Mouse (Mus musculus) limb, embryonic 14.5 days (tissue): ENCODE measurements around the gene Nudt5. TPM values are rescaled to one million over a fixed set of nuclear protein-coding genes. Genes with fewer than 3 reads are reported as not detected.

ENCODE experiments used
- ATAC-seq: fragments of 200-750 bp; cut with Nextera tagmentation; 2 replicates; pipeline ENCODE4 v1.8.0; 2017; ENCODE audit warnings: low read depth, moderate number of reproducible peaks, moderate TSS enrichment; ENCODE audit not compliant: low FRiP score
- DNase-seq: peaks from one replicate; pipeline ENCODE4 v3.0.0-alpha.2; 2015; ENCODE audit warnings: low spot score
- H3K27ac ChIP-seq: fragments of 300-500 bp; sonication (generic); replicated peaks from 2 replicates; pipeline ENCODE4 v1.5.1; 2014; ENCODE audit warnings: low read depth, mild to moderate bottlenecking, low read length, moderate library complexity, mixed read lengths
- H3K27me3 ChIP-seq: fragments of 300-500 bp; sonication (generic); 2 replicates; pipeline ENCODE4 v1.6.1; 2014; ENCODE audit warnings: low read length, mixed read lengths; ENCODE audit not compliant: control insufficient read depth, insufficient read depth
- H3K36me3 ChIP-seq: fragments of 300-500 bp; sonication (generic); 2 replicates; pipeline ENCODE4 v1.6.1; 2014; ENCODE audit warnings: mild to moderate bottlenecking, low read length, moderate library complexity, mixed read lengths; ENCODE audit not compliant: control insufficient read depth, insufficient read depth
- H3K4me1 ChIP-seq: fragments of 300-500 bp; sonication (generic); 2 replicates; pipeline ENCODE4 v1.6.1; 2014; ENCODE audit warnings: antibody characterized with exemption, low read length, mixed read lengths; ENCODE audit not compliant: control insufficient read depth, insufficient read depth
- H3K4me2 ChIP-seq: fragments of 300-500 bp; sonication (generic); replicated peaks from 2 replicates; pipeline ENCODE4 v1.6.1; 2014; ENCODE audit warnings: low read depth, mild to moderate bottlenecking, low read length, moderate library complexity; ENCODE audit not compliant: severe bottlenecking
- H3K4me3 ChIP-seq: fragments of 300-500 bp; sonication (generic); replicated peaks from 2 replicates; pipeline ENCODE4 v1.5.1; 2014; ENCODE audit warnings: low read length
- H3K9ac ChIP-seq: fragments of 300-500 bp; sonication (generic); 2 replicates; pipeline ENCODE4 v1.6.1; 2014; ENCODE audit warnings: mild to moderate bottlenecking, low read depth, low read length, moderate library complexity; ENCODE audit not compliant: severe bottlenecking
- H3K9me3 ChIP-seq: fragments of 300-500 bp; sonication (generic); 2 replicates; pipeline ENCODE4 v1.6.1; 2016; ENCODE audit warnings: low read length; ENCODE audit not compliant: control insufficient read depth
- POLR2A ChIP-seq: fragments of 200-500 bp; IDR thresholded peaks from 2 replicates; pipeline ENCODE4 v1.8.0; 2012; ENCODE audit warnings: inconsistent platforms, mild to moderate bottlenecking, moderate library complexity, borderline replicate concordance; ENCODE audit not compliant: insufficient read depth, insufficient read length; ENCODE audit errors: extremely low read depth
- WGBS: fragments of 180-500 bp; shearing (Covaris S2); extraction: QIAGEN DNeasy Blood & Tissue Kit; methylation state at CpG from one replicate; pipeline ENCODE4 v1.1.7; 2014; 5-methylcytosine and 5-hydroxymethylcytosine counted together
- polyA plus RNA-seq, 2 experiments: library from polyadenylated mRNA; depleted of rRNA in 1 of 2; stranded (reverse) in 1 of 2; unstranded in 1 of 2; fragments of >200 nt; fragmentation: Nextera tagmentation in 1 of 2; extraction: Ambion mirVana in 1 of 2; gene quantifications; 2 replicates each; pipeline versions ENCODE4 v1.2.1 to v1.2.3; 2012 to 2014

Gene Nudt5
- polyA plus RNA-seq, 2 experiments: 34.6 to 56.4 TPM

- Histone ChIP-seq H3K27me3 (no peaks in the 10 kb centered on the region), H3K4me1 (peaks cover 6% of the 10 kb centered on the region; the same call in 1 of the 2 replicates), H3K4me2 (peak within 1 kb of the TSS; percentile 52), H3K9ac (peak within 1 kb of the TSS; percentile 93), H3K27ac (peak within 1 kb of the TSS; percentile 77), H3K36me3 (peaks cover 23% of the 10 kb centered on the region), H3K9me3 (no peaks in the 10 kb centered on the region), H3K4me3 (peak within 1 kb of the TSS; percentile 92)
- peak; percentile 92; the same call in 1 of the 2 replicates for TF ChIP-seq POLR2A
- 4% methylated on average over 52 of the region's 62 CpGs for WGBS
- ATAC-seq: peak; percentile 99
- DNase-seq: peak; percentile 96
These were observed 50.2 kb downstream of the Nudt5 start, which contains the start of gene Sec61a2 for GRCm38 (mm10) chr2:5894843-5895570. Gene Sec61a2, minus strand, starts transcription at chr2:5895432.

- no peaks in the 10 kb centered on the region for H3K9me3 ChIP-seq
- no peaks in the 10 kb centered on the region for H3K4me1 ChIP-seq
- no peak for TF ChIP-seq POLR2A
- no peaks in the 10 kb centered on the region for H3K27me3 ChIP-seq
- peaks cover 20% of the 10 kb centered on the region for H3K36me3 ChIP-seq
- DNase-seq (peak; percentile 23), ATAC-seq (no peak)
- no peak overlapping the region for H3K4me2 ChIP-seq
- no peak overlapping the region for H3K27ac ChIP-seq
- WGBS: 74% methylated on average over 5 of the region's 5 CpGs
- no peak overlapping the region for H3K9ac ChIP-seq
- no peak overlapping the region for H3K4me3 ChIP-seq
These were observed 55.3 kb downstream of the Nudt5 start for GRCm38 (mm10) chr2:5900145-5900544.

GRCm38 (mm10) chr2:5906092-5906491, 61.3 kb downstream of the Nudt5 start:
- TF ChIP-seq POLR2A: no peak
- WGBS: 32% methylated on average over 5 of the region's 5 CpGs

GRCm38 (mm10) chr2:5906625-5907024, 61.8 kb downstream of the Nudt5 start:
- Histone ChIP-seq H3K4me1 (no peaks in the 10 kb centered on the region), H3K4me2 (no peak overlapping the region), H3K27me3 (no peaks in the 10 kb centered on the region), H3K4me3 (no peak overlapping the region), H3K9me3 (no peaks in the 10 kb centered on the region), H3K9ac (no peak overlapping the region), H3K27ac (no peak overlapping the region), H3K36me3 (peaks cover 22% of the 10 kb centered on the region)
- ATAC-seq (no peak), DNase-seq (peak; percentile 51)
- TF ChIP-seq POLR2A: no peak
- WGBS: 64% methylated on average over 3 of the region's 3 CpGs

More at GRCm38 (mm10) chr2:5906092-5906491, 61.3 kb downstream of the Nudt5 start:
- no peak overlapping the region for H3K4me2 ChIP-seq
- no peak for ATAC-seq
- H3K9ac ChIP-seq: no peak overlapping the region
- H3K9me3 ChIP-seq: no peaks in the 10 kb centered on the region
- no peak overlapping the region for H3K4me3 ChIP-seq
- peak; percentile 44 for DNase-seq
- no peaks in the 10 kb centered on the region for H3K4me1 ChIP-seq
- H3K36me3 ChIP-seq: peaks cover 20% of the 10 kb centered on the region
- H3K27ac ChIP-seq: no peak overlapping the region
- no peaks in the 10 kb centered on the region for H3K27me3 ChIP-seq

GRCm38 (mm10) chr2:5911282-5911965, 66.6 kb downstream of the Nudt5 start:
- no peak overlapping the region for H3K9ac ChIP-seq
- no peak overlapping the region for H3K4me3 ChIP-seq
- H3K27ac ChIP-seq: no peak overlapping the region
- no peak overlapping the region for H3K4me2 ChIP-seq
- DNase-seq (peak; percentile 9), ATAC-seq (no peak)
- WGBS: 74% methylated on average over 16 of the region's 16 CpGs
- no peaks in the 10 kb centered on the region for H3K27me3 ChIP-seq
- H3K4me1 ChIP-seq: no peaks in the 10 kb centered on the region
- H3K36me3 ChIP-seq: 0 out of 2 replicates have a peak, but pooled peaks cover 8% of the 10 kb centered on the region
- H3K9me3 ChIP-seq: no peaks in the 10 kb centered on the region
- no peak for TF ChIP-seq POLR2A

Other genes starting within 250 kb of the Nudt5 start
- 4.4 and 4.9 TPM in 2 replicates for gene Camk1d, start 130.5 kb upstream of the Nudt5 start, polyA plus RNA-seq (2012; rRNA removed)
- gene Camk1d, start 130.5 kb upstream of the Nudt5 start, polyA plus RNA-seq (2014; fragmentation: Nextera tagmentation; extraction: Ambion mirVana): 6.9 and 7.7 TPM in 2 replicates
- gene Cdc123, start 145 bp downstream of the Nudt5 start, polyA plus RNA-seq (2012; rRNA removed): 182 and 209 TPM in 2 replicates
- gene Cdc123, start 145 bp downstream of the Nudt5 start, polyA plus RNA-seq (2014; fragmentation: Nextera tagmentation; extraction: Ambion mirVana): 296 TPM in 2 replicates
- 6.2 and 7.0 TPM in 2 replicates for gene Gm13199, start 17.9 kb downstream of the Nudt5 start, polyA plus RNA-seq (2012; rRNA removed)
- 1.6 and 2.0 TPM in 2 replicates for gene Gm13199, start 17.9 kb downstream of the Nudt5 start, polyA plus RNA-seq (2014; fragmentation: Nextera tagmentation; extraction: Ambion mirVana)
- 222 and 262 TPM in 2 replicates for gene Sec61a2, start 50.4 kb downstream of the Nudt5 start, polyA plus RNA-seq (2012; rRNA removed)
- gene Sec61a2, start 50.4 kb downstream of the Nudt5 start, polyA plus RNA-seq (2014; fragmentation: Nextera tagmentation; extraction: Ambion mirVana): 79.1 and 90.1 TPM in 2 replicates
- 9.4 TPM in 2 replicates for gene Dhtkd1, start 97.8 kb downstream of the Nudt5 start, polyA plus RNA-seq (2012; rRNA removed)
- gene Dhtkd1, start 97.8 kb downstream of the Nudt5 start, polyA plus RNA-seq (2014; fragmentation: Nextera tagmentation; extraction: Ambion mirVana): 3.5 and 3.6 TPM in 2 replicates
- gene Upf2, start 106.5 kb downstream of the Nudt5 start, polyA plus RNA-seq (2012; rRNA removed): 12.5 and 17.0 TPM in 2 replicates
- gene Upf2, start 106.5 kb downstream of the Nudt5 start, polyA plus RNA-seq (2014; fragmentation: Nextera tagmentation; extraction: Ambion mirVana): 12.1 and 13.0 TPM in 2 replicates